Mouse (Mus musculus): ENCODE measurements around the gene B4galt7. TPM values are rescaled to one million over a fixed set of nuclear protein-coding genes. Genes with fewer than 3 reads are reported as not detected.

The B4galt7 gene
- polyA plus RNA-seq, 1 experiment from 2014 or later = 10.4 TPM

Other genes with a start within 250 kb of the B4galt7 start
- gene Lman2, start 237.1 kb upstream of the B4galt7 start, polyA plus RNA-seq (2014; fragmentation: Nextera tagmentation; extraction: Ambion mirVana) = 45.0 and 52.0 TPM in 2 replicates
- gene Rgs14, start 230.2 kb upstream of the B4galt7 start, polyA plus RNA-seq (2014; fragmentation: Nextera tagmentation; extraction: Ambion mirVana) = 0.66 and 0.75 TPM in 2 replicates
- gene Slc34a1, start 201.7 kb upstream of the B4galt7 start, polyA plus RNA-seq (2014; fragmentation: Nextera tagmentation; extraction: Ambion mirVana) = not detected in 2 replicates
- 0.71 and 1.0 TPM in 2 replicates for gene Pfn3, start 184.7 kb upstream of the B4galt7 start, polyA plus RNA-seq (2014; fragmentation: Nextera tagmentation; extraction: Ambion mirVana)
- gene F12, start 173.1 kb upstream of the B4galt7 start, polyA plus RNA-seq (2014; fragmentation: Nextera tagmentation; extraction: Ambion mirVana) = not detected in 2 replicates
- 25.0 and 28.9 TPM in 2 replicates for gene Grk6, start 154.8 kb upstream of the B4galt7 start, polyA plus RNA-seq (2014; fragmentation: Nextera tagmentation; extraction: Ambion mirVana)
- 6.7 and 7.4 TPM in 2 replicates for gene Prr7, start 135.6 kb upstream of the B4galt7 start, polyA plus RNA-seq (2014; fragmentation: Nextera tagmentation; extraction: Ambion mirVana)
- gene Dbn1, start 111.8 kb upstream of the B4galt7 start, polyA plus RNA-seq (2014; fragmentation: Nextera tagmentation; extraction: Ambion mirVana) = 396 and 523 TPM in 2 replicates
- gene Pdlim7, start 86.2 kb upstream of the B4galt7 start, polyA plus RNA-seq (2014; fragmentation: Nextera tagmentation; extraction: Ambion mirVana) = 124 and 127 TPM in 2 replicates
- 1.4 and 2.9 TPM in 2 replicates for gene Dok3, start 70.6 kb upstream of the B4galt7 start, polyA plus RNA-seq (2014; fragmentation: Nextera tagmentation; extraction: Ambion mirVana)
- gene Ddx41, start 63.2 kb upstream of the B4galt7 start, polyA plus RNA-seq (2014; fragmentation: Nextera tagmentation; extraction: Ambion mirVana) = 72.0 and 75.7 TPM in 2 replicates
- gene Fam193b, start 28.8 kb upstream of the B4galt7 start, polyA plus RNA-seq (2014; fragmentation: Nextera tagmentation; extraction: Ambion mirVana) = 34.3 and 42.5 TPM in 2 replicates
- gene Tmed9, start 26.2 kb upstream of the B4galt7 start, polyA plus RNA-seq (2014; fragmentation: Nextera tagmentation; extraction: Ambion mirVana) = 66.6 and 70.4 TPM in 2 replicates
- gene Caml, start 23.1 kb downstream of the B4galt7 start, polyA plus RNA-seq (2014; fragmentation: Nextera tagmentation; extraction: Ambion mirVana) = 92.9 and 105 TPM in 2 replicates
- gene Ddx46, start 35.1 kb downstream of the B4galt7 start, polyA plus RNA-seq (2014; fragmentation: Nextera tagmentation; extraction: Ambion mirVana) = 25.4 and 29.9 TPM in 2 replicates
- 56.4 and 61.4 TPM in 2 replicates for gene B230219D22Rik, start 93.2 kb downstream of the B4galt7 start, polyA plus RNA-seq (2014; fragmentation: Nextera tagmentation; extraction: Ambion mirVana)
- 128 and 142 TPM in 2 replicates for gene Txndc15, start 114.8 kb downstream of the B4galt7 start, polyA plus RNA-seq (2014; fragmentation: Nextera tagmentation; extraction: Ambion mirVana)
- gene Pcbd2, start 127.5 kb downstream of the B4galt7 start, polyA plus RNA-seq (2014; fragmentation: Nextera tagmentation; extraction: Ambion mirVana) = 16.5 and 19.7 TPM in 2 replicates
- gene Catsper3, start 184.7 kb downstream of the B4galt7 start, polyA plus RNA-seq (2014; fragmentation: Nextera tagmentation; extraction: Ambion mirVana) = not detected in 2 replicates
- not detected in 2 replicates for gene Pitx1, start 236.3 kb downstream of the B4galt7 start, polyA plus RNA-seq (2014; fragmentation: Nextera tagmentation; extraction: Ambion mirVana)